Mouse (Mus musculus): ENCODE measurements around the gene Cyp2j12. TPM values are rescaled to one million over a fixed set of nuclear protein-coding genes. Genes with fewer than 3 reads are reported as not detected.
"Not testable (repeated sequence)": the region's sequence is repeated elsewhere in the genome, so short reads cannot be mapped to it uniquely, and the experiment has no call there.

Cyp2j12 gene
- not detected in 2 replicates for polyA plus RNA-seq (2014; fragmentation: Nextera tagmentation; extraction: Ambion mirVana)

DNA sequence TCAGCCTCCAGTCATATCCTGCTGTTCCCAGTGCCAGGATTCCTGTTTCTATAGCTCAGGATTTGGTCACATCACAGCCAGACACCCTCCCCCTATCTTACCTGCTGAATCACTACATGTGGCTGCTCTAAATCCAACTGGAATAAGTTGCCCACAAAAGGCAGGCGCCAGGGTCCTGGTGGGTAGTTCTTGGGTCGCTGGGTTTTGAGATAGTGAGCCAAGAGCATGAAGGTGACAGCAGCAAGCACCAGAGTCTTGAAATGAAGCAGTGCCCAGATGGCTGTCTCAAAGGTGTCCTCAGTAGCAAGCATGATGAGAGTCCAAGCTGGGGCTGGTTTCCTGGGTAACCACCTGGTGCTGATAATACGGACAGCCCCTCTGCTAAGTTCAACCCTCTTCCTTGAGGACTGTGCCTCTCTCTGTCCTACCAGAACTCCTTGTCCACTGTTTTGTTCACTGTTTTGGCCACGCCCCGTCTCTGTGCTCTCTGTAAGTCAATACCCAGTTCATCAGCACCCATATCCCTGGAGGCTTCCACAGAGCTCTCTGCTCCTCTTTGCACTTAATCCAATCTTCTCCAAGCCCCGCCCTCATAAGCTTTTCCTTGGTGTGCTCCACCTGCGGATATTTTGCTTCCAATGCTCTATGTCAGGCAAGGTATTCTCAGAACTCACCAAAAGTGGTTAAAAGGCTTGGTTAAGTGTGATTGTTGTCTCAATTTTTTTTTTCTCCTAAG lies at the start of gene Cyp2j12:
Gene Cyp2j12 (minus strand): TSS at position 421 of the 736 bp plus-strand sequence.
- WGBS = 76% methylated on average over 7 of the region's 7 CpGs
- no peaks in the 10 kb centered on the region for H3K27me3 ChIP-seq (ENCODE audit: control insufficient read depth, insufficient read depth, low read length)
- H3K9ac ChIP-seq (replicated peaks; ENCODE audit: low read depth, low read length) = no peak within 1 kb of the TSS
- H3K9me3 ChIP-seq (ENCODE audit: control insufficient read depth, low read depth, low read length) = no peaks in the 10 kb centered on the region
- H3K4me2 ChIP-seq (replicated peaks; ENCODE audit: low read depth, low read length) = no peak within 1 kb of the TSS
- no peaks in the 10 kb centered on the region for H3K36me3 ChIP-seq (ENCODE audit: control insufficient read depth, insufficient read depth, low read length)
- H3K4me1 ChIP-seq (ENCODE audit: control insufficient read depth, insufficient read depth, low read length) = no peaks in the 10 kb centered on the region
- H3K27ac ChIP-seq (ENCODE audit: low read length) = no peak within 1 kb of the TSS
- no peak within 1 kb of the TSS for H3K4me3 ChIP-seq (ENCODE audit: low read depth, low read length)
- ATAC-seq (ENCODE audit: insufficient number of reproducible peaks, insufficient read depth, low FRiP score, low read depth) = no peak

DNA sequence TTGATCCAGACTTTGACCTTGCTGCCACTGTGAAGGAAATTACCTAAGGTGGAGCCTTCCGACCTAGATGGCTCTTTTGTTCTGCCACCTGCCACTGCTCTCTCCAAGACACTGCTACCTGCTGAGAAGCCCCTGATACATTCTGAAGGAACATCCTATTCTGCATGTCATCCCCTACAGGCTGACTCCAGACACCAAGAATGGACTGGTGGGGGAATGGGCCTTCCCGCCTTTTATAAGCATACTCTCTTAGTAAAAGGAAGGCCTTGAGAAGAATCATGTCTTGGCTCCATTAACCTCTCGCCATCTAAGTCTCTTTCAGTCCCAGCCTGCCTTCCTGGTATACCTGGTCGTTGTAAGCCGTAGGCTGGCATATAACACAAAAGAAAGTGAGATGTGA lies 48.4 kb upstream of the Cyp2j12 start:
- not testable (repeated sequence) for H3K27me3 ChIP-seq (ENCODE audit: control insufficient read depth, insufficient read depth, low read length); H3K9ac ChIP-seq (replicated peaks; ENCODE audit: low read depth, low read length); ATAC-seq (ENCODE audit: insufficient number of reproducible peaks, insufficient read depth, low FRiP score, low read depth); H3K9me3 ChIP-seq (ENCODE audit: control insufficient read depth, low read depth, low read length); H3K4me1 ChIP-seq (ENCODE audit: control insufficient read depth, insufficient read depth, low read length); H3K36me3 ChIP-seq (ENCODE audit: control insufficient read depth, insufficient read depth, low read length); H3K27ac ChIP-seq (ENCODE audit: low read length); H3K4me2 ChIP-seq (replicated peaks; ENCODE audit: low read depth, low read length); H3K4me3 ChIP-seq (ENCODE audit: low read depth, low read length)
- 85% methylated on average over 5 of the region's 5 CpGs for WGBS

DNA sequence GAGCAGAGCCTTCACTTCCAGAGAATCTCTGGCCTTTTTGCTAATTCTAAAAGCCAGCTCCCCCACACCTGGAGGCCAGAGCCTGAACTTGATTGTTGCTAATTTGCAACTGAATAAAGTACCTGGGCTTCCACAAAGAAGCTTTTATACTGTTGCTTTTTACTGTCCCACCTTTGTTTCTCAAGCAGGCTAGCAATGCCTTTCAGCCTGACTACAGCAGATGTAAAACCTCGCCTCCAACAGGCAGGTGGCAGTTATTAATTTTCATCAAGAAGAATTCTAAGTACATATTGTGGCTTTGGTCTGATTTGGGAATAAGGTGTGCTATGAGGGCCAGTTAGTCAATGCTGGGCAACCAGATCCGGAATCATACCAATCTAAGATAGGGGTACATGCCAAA lies 47.7 kb upstream of the Cyp2j12 start:
- H3K4me1 ChIP-seq (ENCODE audit: control insufficient read depth, insufficient read depth, low read length); H3K4me2 ChIP-seq (replicated peaks; ENCODE audit: low read depth, low read length); H3K27ac ChIP-seq (ENCODE audit: low read length); H3K9me3 ChIP-seq (ENCODE audit: control insufficient read depth, low read depth, low read length); H3K27me3 ChIP-seq (ENCODE audit: control insufficient read depth, insufficient read depth, low read length); H3K36me3 ChIP-seq (ENCODE audit: control insufficient read depth, insufficient read depth, low read length); ATAC-seq (ENCODE audit: insufficient number of reproducible peaks, insufficient read depth, low FRiP score, low read depth); H3K4me3 ChIP-seq (ENCODE audit: low read depth, low read length); H3K9ac ChIP-seq (replicated peaks; ENCODE audit: low read depth, low read length): not testable (repeated sequence)
- 87% methylated on average over 2 of the region's 2 CpGs for WGBS

DNA sequence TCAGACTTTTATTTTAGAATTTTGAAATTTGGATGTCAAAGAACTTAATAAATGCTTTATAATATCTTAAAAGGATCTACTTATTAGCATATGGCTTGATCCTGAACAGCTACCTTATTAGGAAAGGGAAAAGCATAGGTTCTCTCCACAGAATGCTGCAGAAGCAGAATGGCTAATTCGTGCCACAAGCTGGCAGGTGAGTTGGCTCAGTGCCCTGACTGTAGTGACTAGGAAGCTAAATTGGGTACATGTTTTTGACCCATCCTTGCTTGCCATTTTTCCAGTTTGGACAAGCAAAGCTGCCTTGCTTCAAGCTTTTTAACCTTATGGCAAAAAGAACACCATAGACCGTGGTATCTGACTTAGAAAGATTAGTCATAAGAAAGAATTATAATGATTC lies 47.2 kb upstream of the Cyp2j12 start:
- H3K36me3 ChIP-seq (ENCODE audit: control insufficient read depth, insufficient read depth, low read length); H3K9ac ChIP-seq (replicated peaks; ENCODE audit: low read depth, low read length); H3K4me1 ChIP-seq (ENCODE audit: control insufficient read depth, insufficient read depth, low read length); H3K27ac ChIP-seq (ENCODE audit: low read length); H3K4me3 ChIP-seq (ENCODE audit: low read depth, low read length); ATAC-seq (ENCODE audit: insufficient number of reproducible peaks, insufficient read depth, low FRiP score, low read depth); H3K4me2 ChIP-seq (replicated peaks; ENCODE audit: low read depth, low read length); H3K27me3 ChIP-seq (ENCODE audit: control insufficient read depth, insufficient read depth, low read length); H3K9me3 ChIP-seq (ENCODE audit: control insufficient read depth, low read depth, low read length): not testable (repeated sequence)
- WGBS = 85% methylated on average over 2 of the region's 2 CpGs

DNA sequence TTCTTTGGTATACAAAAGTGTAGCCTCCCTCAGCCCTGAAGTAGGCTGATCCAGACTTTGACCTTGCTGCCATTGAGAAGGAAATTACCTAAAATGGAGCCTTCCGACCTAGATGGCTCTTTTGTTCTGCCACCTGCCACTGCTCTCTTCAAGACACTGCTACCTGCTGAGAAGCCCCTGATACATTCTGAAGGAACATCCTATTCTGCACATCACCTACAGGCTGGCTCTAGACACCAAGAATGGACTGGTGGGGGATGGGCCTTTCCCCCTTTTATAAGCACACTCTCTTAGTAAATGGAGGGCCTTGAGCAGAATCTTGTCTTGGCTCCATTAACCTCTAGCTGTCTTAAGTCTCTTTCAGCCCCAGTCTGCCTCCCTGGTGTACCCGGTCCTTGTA lies 43.8 kb upstream of the Cyp2j12 start:
- not testable (repeated sequence) for H3K4me1 ChIP-seq (ENCODE audit: control insufficient read depth, insufficient read depth, low read length); H3K9me3 ChIP-seq (ENCODE audit: control insufficient read depth, low read depth, low read length); H3K4me3 ChIP-seq (ENCODE audit: low read depth, low read length); ATAC-seq (ENCODE audit: insufficient number of reproducible peaks, insufficient read depth, low FRiP score, low read depth); H3K4me2 ChIP-seq (replicated peaks; ENCODE audit: low read depth, low read length); H3K9ac ChIP-seq (replicated peaks; ENCODE audit: low read depth, low read length); H3K27me3 ChIP-seq (ENCODE audit: control insufficient read depth, insufficient read depth, low read length); H3K27ac ChIP-seq (ENCODE audit: low read length); H3K36me3 ChIP-seq (ENCODE audit: control insufficient read depth, insufficient read depth, low read length)
- 90% methylated on average over 2 of the region's 2 CpGs for WGBS

DNA sequence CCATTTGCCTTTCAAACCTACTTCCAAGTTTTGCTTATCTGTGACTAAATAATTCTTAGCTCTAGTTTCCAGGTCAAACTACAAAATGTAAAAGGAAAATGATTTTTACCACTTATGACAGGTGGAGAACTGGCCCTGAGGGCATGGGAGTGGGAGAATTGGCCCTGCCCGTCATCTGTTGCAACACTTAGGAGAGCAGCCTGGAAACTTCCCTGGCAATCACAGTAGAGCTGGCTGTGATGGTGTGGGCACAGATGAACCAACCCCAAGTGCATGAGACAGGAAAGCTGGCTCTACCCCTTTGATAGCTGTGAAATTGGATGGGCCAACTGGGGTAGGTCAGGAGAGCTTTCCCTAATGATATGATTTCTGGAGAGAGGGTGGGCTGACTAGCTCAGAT lies 21.9 kb upstream of the Cyp2j12 start:
- Histone ChIP-seq H3K4me3 (ENCODE audit: low read depth, low read length) (no peak overlapping the region), H3K4me1 (ENCODE audit: control insufficient read depth, insufficient read depth, low read length) (no peaks in the 10 kb centered on the region), H3K36me3 (ENCODE audit: control insufficient read depth, insufficient read depth, low read length) (no peaks in the 10 kb centered on the region), H3K9ac (replicated peaks; ENCODE audit: low read depth, low read length) (no peak overlapping the region), H3K27me3 (ENCODE audit: control insufficient read depth, insufficient read depth, low read length) (no peaks in the 10 kb centered on the region), H3K27ac (ENCODE audit: low read length) (no peak overlapping the region), H3K4me2 (replicated peaks; ENCODE audit: low read depth, low read length) (no peak overlapping the region), H3K9me3 (ENCODE audit: control insufficient read depth, low read depth, low read length) (no peaks in the 10 kb centered on the region)
- no peak for ATAC-seq (ENCODE audit: insufficient number of reproducible peaks, insufficient read depth, low FRiP score, low read depth)
- WGBS = 85% methylated on average over 1 of the region's 1 CpGs

DNA sequence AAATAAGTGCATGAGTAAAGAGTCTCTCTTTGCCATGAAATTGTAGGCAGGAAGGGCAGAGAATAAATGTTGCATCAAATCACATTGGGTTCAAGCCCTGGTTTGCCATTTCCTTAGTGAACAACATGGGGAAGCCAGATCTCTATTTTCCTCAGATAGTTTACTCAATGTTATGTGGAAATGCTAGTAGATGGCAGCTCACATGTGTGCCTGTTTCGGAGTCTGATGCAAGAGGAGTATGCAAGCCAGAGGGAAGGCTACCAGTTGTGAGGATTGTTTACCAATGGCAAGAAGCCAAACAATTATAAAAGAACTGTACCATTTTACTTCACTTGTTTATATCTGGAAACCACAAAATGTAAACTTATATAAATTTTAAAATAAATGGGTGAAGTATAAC lies 20.6 kb upstream of the Cyp2j12 start:
- H3K36me3 ChIP-seq (ENCODE audit: control insufficient read depth, insufficient read depth, low read length) = no peaks in the 10 kb centered on the region
- no peak overlapping the region for H3K4me2 ChIP-seq (replicated peaks; ENCODE audit: low read depth, low read length)
- no peaks in the 10 kb centered on the region for H3K27me3 ChIP-seq (ENCODE audit: control insufficient read depth, insufficient read depth, low read length)
- H3K9ac ChIP-seq (replicated peaks; ENCODE audit: low read depth, low read length) = no peak overlapping the region
- no peak overlapping the region for H3K4me3 ChIP-seq (ENCODE audit: low read depth, low read length)
- H3K27ac ChIP-seq (ENCODE audit: low read length) = no peak overlapping the region
- no peak for ATAC-seq (ENCODE audit: insufficient number of reproducible peaks, insufficient read depth, low FRiP score, low read depth)
- WGBS = 70% methylated on average over 1 of the region's 1 CpGs
- H3K4me1 ChIP-seq (ENCODE audit: control insufficient read depth, insufficient read depth, low read length) = no peaks in the 10 kb centered on the region
- no peaks in the 10 kb centered on the region for H3K9me3 ChIP-seq (ENCODE audit: control insufficient read depth, low read depth, low read length)

DNA sequence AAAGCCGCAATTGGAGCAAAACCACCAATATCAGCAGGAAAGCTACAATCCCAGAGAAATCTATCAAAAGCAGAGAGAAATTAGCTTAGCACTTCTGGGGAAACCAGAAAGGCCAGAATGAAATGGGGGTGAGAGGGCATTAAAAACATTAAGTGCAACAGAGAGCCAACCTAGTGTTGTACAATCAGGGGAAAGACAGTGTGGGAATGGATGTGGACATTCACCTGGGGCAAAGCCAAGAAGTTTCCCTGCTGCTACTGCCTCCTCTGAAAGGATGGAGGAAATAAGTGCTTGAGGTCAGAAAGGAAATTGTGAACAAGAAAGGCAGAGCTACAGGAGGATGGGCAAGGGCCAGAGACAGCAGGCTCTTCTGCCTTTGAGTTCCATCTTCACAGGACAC lies 1.7 kb downstream of the Cyp2j12 start:
- H3K9me3 ChIP-seq (ENCODE audit: control insufficient read depth, low read depth, low read length) = no peaks in the 10 kb centered on the region
- H3K27me3 ChIP-seq (ENCODE audit: control insufficient read depth, insufficient read depth, low read length) = no peaks in the 10 kb centered on the region
- peak overlapping the region; percentile 39; the same call in 1 of the 2 replicates for H3K27ac ChIP-seq (ENCODE audit: low read length)
- no peaks in the 10 kb centered on the region for H3K36me3 ChIP-seq (ENCODE audit: control insufficient read depth, insufficient read depth, low read length)
- no peak overlapping the region for H3K4me2 ChIP-seq (replicated peaks; ENCODE audit: low read depth, low read length)
- no peak overlapping the region for H3K9ac ChIP-seq (replicated peaks; ENCODE audit: low read depth, low read length)
- 83% methylated on average over 1 of the region's 1 CpGs for WGBS
- no peak overlapping the region for H3K4me3 ChIP-seq (ENCODE audit: low read depth, low read length)
- H3K4me1 ChIP-seq (ENCODE audit: control insufficient read depth, insufficient read depth, low read length) = no peaks in the 10 kb centered on the region
- ATAC-seq (ENCODE audit: insufficient number of reproducible peaks, insufficient read depth, low FRiP score, low read depth) = no peak

DNA sequence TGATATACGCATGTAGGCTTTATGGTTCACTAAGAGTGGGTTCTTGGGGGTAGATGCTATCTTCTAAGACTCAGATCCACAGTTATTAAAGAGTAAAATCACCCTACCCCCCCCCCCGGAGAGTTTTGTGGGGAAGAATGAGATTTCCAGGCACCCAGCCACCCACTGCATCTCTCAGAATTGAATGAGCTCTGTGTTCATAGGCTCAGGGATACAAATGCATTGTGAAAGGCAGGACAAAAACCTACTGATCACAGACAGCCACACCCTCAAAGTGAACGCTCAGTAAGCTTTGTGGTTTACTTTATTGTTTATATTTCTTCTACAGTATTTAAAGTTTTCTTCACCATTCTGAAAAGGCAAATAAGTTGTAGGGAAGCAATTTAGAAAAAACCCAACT lies 6.7 kb downstream of the Cyp2j12 start:
- H3K27me3 ChIP-seq (ENCODE audit: control insufficient read depth, insufficient read depth, low read length) = no peaks in the 10 kb centered on the region
- no peak overlapping the region for H3K4me3 ChIP-seq (ENCODE audit: low read depth, low read length)
- H3K9ac ChIP-seq (replicated peaks; ENCODE audit: low read depth, low read length) = no peak overlapping the region
- WGBS = 76% methylated on average over 3 of the region's 3 CpGs
- ATAC-seq (ENCODE audit: insufficient number of reproducible peaks, insufficient read depth, low FRiP score, low read depth) = no peak
- no peak overlapping the region for H3K27ac ChIP-seq (ENCODE audit: low read length)
- no peak overlapping the region for H3K4me2 ChIP-seq (replicated peaks; ENCODE audit: low read depth, low read length)
- no peaks in the 10 kb centered on the region for H3K9me3 ChIP-seq (ENCODE audit: control insufficient read depth, low read depth, low read length)
- no peaks in the 10 kb centered on the region for H3K36me3 ChIP-seq (ENCODE audit: control insufficient read depth, insufficient read depth, low read length)
- no peaks in the 10 kb centered on the region for H3K4me1 ChIP-seq (ENCODE audit: control insufficient read depth, insufficient read depth, low read length)

Measured in stomach, embryonic 14.5 days (tissue).